Mouse (Mus musculus) CD8-positive naive resting alpha-beta T cell, adult 2 months (primary cell): ENCODE results near the gene Slc17a9.
A peak's percentile ranks its signal among the peaks of the same experiment; 100 is the strongest.

Experiments
- DNase-seq, 2 experiments: peaks; one replicate each; pipeline ENCODE4 v3.0.0; 2022; ENCODE audit warnings: low read depth in 2 of 2, low spot score in 2 of 2

The Slc17a9 gene

GRCm38 (mm10) chr2:180724585-180725413, at the start of gene Slc17a9:
Gene Slc17a9 (plus strand): TSS chr2:180725263.
- peak; percentile 44 to 47 for DNase-seq

- DNase-seq = no peak
Observed at GRCm38 (mm10) chr2:180676706-180677105, 48.4 kb upstream of the Slc17a9 start.

- peak; percentile 61 to 80 for DNase-seq
Observed at GRCm38 (mm10) chr2:180678609-180679140, 46.4 kb upstream of the Slc17a9 start.

- DNase-seq = no peak
Observed at GRCm38 (mm10) chr2:180681225-180681624, 43.8 kb upstream of the Slc17a9 start.

- DNase-seq = no peak
Observed at GRCm38 (mm10) chr2:180683524-180683923, 41.5 kb upstream of the Slc17a9 start.

- DNase-seq = no peak
Observed at GRCm38 (mm10) chr2:180684031-180684430, 41.0 kb upstream of the Slc17a9 start.

- DNase-seq = no peak
Observed at GRCm38 (mm10) chr2:180689841-180690240, 35.2 kb upstream of the Slc17a9 start.

- no peak for DNase-seq
Observed at GRCm38 (mm10) chr2:180692630-180693029, 32.4 kb upstream of the Slc17a9 start.

GRCm38 (mm10) chr2:180695176-180695575, 29.9 kb upstream of the Slc17a9 start:
- no peak for DNase-seq

GRCm38 (mm10) chr2:180700457-180700856, 24.6 kb upstream of the Slc17a9 start:
- DNase-seq = no peak

GRCm38 (mm10) chr2:180701053-180701766, 23.9 kb upstream of the Slc17a9 start:
- no peak for DNase-seq

GRCm38 (mm10) chr2:180701767-180702621, 23.1 kb upstream of the Slc17a9 start:
- peak; percentile 85 to 87 for DNase-seq

GRCm38 (mm10) chr2:180702701-180703149, 22.3 kb upstream of the Slc17a9 start:
- no peak for DNase-seq

GRCm38 (mm10) chr2:180703175-180703574, 21.9 kb upstream of the Slc17a9 start:
- DNase-seq = no peak

GRCm38 (mm10) chr2:180703645-180704359, 21.3 kb upstream of the Slc17a9 start:
- DNase-seq = no peak

GRCm38 (mm10) chr2:180704591-180704990, 20.5 kb upstream of the Slc17a9 start:
- no peak for DNase-seq

- DNase-seq = no peak
Observed at GRCm38 (mm10) chr2:180705066-180705465, 20.0 kb upstream of the Slc17a9 start.

- no peak for DNase-seq
Observed at GRCm38 (mm10) chr2:180705975-180706374, 19.1 kb upstream of the Slc17a9 start.

- no peak for DNase-seq
Observed at GRCm38 (mm10) chr2:180709023-180709922, 15.8 kb upstream of the Slc17a9 start.
